Mouse (Mus musculus) kidney, adult 11 months (tissue): ENCODE measurements around the gene Dvl2.
A peak's percentile ranks its signal among the peaks of the same experiment; 100 is the strongest.

Experiments
- DNase-seq: peaks from one replicate; pipeline ENCODE4 v3.0.0; 2022

Gene Dvl2

DNA sequence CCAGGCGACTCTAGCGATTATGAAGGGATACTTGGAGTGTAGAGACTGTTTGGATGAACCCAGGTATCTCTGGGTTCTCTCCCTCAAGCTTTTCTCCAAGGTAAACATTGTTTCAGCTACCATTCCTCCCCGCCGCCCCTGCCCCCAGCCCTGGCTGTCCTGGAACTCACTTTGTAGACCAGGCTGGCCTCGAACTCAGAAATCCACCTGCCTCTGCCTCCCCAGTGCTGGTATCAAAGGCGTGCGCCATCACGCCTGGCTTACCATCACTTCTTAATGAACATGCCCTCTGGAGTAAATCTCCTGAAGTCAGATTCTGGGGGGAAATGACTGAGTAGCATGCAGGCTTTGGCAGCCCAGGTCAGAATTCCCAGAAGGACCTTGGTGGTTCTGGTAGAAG, 18.2 kb upstream of the Dvl2 start, which contains the start of gene Elp5:
Gene Elp5 (minus strand): TSS at position 293 of the 400 bp plus-strand sequence.
- no peak for DNase-seq

- no peak for DNase-seq
These were observed 17.5 kb upstream of the Dvl2 start for GRCm38 (mm10) chr11:69982877-69983276.

GRCm38 (mm10) chr11:69983377-69983776, 17.0 kb upstream of the Dvl2 start:
- DNase-seq = no peak

DNA sequence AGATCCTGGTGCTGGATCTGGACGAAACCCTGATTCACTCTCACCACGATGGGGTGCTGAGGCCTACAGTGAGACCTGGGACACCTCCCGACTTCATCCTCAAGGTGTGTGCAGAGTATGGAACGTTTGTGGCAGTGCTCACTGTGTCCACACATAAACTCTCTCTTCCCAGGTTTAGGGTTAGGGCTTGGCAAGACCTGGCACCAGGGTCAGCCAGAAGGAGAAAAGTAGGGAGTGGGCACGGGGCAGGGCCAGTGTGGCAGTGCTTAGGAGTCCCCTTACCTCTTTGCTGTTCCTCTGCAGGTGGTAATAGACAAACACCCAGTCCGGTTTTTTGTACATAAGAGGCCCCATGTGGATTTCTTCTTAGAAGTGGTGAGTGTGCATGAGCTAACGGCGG, 16.0 kb upstream of the Dvl2 start:
- DNase-seq = no peak

DNA sequence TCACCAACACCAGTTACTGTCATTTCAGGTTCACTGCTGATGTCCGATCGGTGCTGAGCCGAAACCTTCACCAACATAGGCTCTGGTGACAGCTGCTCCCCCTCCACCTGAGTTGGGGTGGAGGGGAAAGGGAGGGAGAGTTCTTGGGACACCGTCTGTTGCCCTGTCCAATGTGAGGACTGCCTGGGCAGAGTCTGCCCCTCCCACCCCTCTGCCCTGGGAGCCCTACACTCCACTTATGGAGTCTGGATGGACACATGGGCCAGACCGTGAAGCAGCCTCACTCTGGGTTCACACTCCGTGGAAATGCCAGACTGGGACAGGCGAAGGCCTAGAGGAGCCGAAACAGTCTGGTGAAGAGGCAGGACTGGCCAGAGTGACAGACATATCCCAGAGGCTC, 10.4 kb upstream of the Dvl2 start:
- no peak for DNase-seq

- peak; percentile 96 for DNase-seq
These were observed 9.3 kb upstream of the Dvl2 start, which contains the start of gene Gabarap for GRCm38 (mm10) chr11:69990850-69991691. TSS of gene Gabarap (plus strand) at chr11:69991143.

DNA sequence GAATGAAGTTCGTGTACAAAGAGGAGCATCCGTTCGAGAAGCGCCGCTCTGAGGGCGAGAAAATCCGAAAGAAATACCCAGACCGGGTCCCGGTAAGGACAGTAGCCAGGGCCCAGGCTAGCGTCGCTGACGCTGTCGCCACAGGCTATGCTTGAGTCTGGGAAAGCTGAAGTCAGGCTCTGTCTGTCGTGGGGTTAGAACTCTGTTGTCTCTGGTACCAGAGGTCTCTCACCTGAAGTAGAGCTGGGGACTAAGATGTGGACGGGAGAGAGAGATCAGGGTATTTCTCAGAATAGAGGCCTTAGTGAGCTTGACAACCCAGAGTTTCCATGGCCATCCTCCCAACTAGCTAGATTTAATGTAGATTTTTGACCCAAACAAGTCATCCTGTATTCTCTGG, 8.7 kb upstream of the Dvl2 start:
- no peak for DNase-seq

DNA sequence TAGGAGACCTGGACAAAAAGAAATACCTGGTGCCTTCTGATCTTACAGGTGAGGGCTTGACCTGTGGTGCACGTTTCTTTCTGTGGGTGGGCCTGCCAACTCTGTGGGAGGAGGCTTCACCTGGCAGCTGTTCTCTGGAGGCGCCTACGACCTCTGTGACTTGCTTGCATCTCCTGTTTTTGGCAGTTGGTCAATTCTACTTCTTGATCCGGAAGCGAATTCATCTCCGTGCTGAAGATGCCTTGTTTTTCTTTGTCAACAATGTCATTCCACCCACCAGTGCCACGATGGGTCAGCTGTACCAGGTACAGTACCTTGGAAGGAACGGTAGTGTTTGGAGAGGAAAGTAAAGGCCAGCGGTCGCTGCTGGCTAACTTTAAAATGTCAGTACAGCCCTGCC, 8.0 kb upstream of the Dvl2 start:
- peak; percentile 62 for DNase-seq

GRCm38 (mm10) chr11:69992932-69993331, 7.5 kb upstream of the Dvl2 start:
- no peak for DNase-seq

DNA sequence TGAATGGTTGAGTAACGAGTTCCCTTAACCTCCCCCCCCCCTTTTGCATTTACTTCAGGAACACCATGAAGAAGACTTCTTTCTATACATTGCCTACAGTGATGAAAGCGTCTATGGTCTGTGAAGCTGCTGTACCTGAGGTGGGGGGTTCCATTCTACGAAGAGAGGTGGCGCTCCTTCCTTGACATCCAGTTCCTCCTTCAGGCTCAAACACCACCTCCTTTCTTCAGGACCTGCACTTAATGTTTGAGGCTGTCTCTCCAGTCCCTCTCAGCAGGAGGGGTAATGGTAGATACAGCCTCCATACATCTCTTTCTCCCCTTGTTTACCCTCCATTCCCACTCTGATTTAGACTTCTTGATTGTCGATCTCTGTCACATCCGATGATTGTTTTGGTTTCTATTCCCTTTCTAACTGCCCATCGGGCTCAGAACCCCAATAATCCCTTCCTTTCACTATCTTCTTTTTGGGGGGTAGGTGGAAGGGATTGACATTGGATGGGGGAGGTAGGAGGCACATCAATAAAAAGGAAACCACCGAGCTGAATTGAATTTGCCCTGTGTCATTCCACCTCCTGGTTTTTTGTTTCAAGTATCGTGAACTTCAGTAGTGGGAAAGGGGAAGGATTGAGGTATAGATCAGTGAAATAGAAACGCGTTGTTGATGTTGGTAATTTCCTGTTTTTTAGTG, 5.8 kb upstream of the Dvl2 start:
- DNase-seq = peak; percentile 24

DNA sequence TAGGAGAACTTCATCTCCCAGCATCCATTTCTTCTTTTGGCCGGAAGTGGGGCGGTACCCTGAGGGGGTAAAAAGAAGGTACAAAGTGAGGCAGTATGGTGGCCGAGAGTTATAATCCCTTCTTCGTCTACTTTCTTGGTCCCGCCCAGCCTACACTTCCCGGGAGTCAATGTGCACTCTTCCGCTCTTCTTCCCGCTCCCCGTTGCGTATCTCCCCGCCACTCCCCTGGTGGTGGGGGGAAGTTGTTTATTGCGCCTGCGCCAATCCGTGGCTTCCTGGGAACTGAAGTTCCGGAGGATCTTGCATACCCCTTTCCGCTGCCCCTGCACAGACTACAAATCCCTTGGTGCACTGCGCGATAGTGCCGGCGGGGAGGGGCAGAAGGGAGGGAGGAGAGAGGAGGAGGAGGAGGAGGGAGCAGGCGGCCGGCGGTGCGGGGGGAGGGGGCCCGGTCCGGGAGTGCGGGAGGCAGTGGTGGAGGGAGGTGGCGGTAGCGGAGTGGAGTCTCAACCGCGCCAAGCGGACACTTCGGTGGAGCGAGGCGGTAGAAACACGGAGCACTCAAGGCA, 4.9 kb upstream of the Dvl2 start, which contains the start of gene Phf23:
Gene Phf23 (plus strand): TSS at position 387 of the 570 bp plus-strand sequence.
- DNase-seq = peak; percentile 99

DNA sequence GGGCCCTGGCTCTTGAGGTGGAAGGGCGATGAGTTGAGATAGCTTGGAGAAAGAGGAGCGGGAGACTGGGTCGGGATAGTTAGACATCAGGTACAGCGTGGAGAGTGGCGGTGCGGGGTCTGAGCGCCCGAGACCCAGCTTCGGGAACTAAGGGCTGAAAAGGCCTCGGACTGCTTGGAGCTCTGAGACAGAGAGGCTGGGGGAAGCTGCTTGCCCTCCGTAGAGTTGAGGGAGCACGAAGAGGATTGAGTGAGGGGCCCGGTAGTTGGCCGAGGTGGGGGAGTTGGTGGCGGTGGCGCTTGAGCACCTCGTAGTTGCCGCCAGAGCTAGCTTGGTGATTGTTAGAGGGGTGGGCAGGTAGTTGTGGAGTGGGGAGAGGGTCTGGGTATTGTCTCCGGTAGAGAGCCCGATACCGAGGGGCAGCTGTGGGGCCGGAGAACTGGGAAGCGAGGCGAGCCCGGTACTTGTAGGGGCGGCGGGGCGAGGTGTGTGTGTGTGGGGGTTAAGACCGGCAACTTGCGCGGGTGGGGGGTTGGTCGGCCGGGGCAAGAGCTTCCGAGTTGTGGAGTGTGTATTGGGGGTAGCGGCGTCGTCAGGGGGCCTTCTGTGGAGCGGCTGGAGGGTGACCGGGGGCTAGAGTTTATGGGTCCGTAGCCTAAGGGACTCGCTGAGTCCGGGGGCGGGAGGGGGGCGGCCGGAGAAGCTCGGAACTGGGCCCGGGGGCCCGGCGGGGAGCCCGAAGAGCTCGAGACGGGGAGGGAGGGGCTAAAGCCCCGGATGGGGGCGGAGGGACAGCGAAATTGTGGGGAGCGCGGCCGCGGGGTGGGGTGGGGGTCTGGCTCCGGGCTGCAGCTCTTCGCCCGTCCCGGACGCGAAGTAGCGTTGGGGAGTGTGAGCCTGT, 4.0 kb upstream of the Dvl2 start:
- peak; percentile 49 for DNase-seq

DNA sequence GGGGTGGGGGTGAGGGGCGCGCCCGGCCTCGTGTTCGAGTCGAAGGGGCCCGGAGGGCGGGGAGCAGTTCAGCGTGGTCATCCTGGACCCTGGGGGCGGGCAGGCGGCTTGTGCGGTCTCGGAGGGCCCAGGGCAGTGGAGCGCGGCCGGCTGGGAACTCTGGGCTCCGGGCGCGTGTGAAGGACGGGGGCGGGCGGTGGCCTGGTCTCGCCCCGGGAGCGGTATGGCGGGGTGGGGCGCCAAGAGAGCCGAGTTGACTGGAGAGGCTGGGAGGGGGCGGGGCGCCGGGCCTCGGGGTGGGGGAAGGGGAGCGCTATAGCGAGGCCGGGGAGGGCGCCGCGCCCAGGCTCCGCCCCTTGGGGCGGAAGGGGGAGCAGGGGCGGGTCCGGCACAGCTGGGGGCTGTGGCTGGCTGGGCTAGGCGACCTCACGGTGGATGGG, 3.3 kb upstream of the Dvl2 start:
- DNase-seq = peak; percentile 90

DNA sequence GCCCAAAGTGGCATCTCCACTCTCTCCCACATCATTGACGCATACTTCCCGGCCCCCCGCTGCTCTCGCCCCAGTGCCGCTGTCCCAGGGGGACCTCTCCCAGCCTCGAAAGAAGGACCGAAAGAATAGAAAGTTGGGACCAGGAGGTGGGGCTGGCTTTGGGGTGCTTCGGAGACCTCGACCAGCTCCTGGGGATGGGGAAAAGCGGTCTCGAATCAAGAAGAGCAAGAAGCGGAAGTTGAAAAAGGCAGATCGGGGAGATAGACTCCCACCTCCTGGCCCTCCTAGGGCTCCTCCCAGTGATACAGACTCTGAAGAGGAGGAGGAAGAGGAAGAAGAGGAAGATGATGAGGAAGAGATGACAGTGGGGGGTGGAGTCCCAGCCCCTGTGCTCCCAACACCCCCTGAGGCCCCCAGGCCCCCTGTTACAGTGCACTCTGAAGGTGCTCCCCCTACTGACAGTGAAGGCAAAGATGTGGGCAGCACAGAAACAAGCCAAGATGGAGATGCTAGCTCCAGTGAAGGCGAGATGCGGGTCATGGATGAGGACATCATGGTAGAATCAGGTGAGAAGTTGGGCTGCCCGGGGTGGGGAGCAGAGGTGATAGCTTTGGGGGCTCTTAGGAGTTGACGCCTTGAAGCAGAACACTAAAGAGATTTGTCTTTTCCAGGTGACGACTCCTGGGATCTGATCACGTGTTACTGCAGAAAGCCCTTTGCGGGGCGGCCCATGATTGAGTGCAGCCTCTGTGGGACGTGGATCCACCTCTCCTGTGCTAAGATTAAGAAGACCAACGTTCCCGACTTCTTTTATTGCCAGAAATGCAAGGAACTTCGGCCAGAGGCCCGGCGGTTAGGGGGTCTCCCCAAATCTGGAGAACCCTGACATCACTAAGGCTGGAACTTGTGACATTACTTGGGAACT, 1.6 kb upstream of the Dvl2 start:
- DNase-seq = no peak

- DNase-seq = no peak
These were observed 729 bp upstream of the Dvl2 start for GRCm38 (mm10) chr11:69999666-70000065.

DNA sequence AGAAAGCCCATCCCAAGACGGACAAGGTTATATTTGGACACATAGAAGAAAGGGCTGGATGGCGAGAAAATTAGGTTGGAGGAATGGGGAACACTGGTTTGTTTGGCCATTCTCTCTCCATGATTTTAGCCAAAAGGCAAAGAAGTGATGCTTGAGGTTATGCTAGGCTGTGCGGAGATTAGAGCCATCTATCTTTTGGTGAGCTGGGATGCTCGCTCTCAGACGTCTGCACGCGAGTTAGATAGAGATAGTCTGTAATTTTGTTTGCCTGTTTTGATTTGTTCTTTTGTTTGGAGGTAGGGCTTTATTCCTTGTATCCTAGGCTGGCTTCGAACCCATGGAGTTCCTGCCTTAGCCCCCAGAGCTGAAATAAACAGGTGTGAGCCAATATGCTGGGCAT, 764 bp downstream of the Dvl2 start:
- no peak for DNase-seq

DNA sequence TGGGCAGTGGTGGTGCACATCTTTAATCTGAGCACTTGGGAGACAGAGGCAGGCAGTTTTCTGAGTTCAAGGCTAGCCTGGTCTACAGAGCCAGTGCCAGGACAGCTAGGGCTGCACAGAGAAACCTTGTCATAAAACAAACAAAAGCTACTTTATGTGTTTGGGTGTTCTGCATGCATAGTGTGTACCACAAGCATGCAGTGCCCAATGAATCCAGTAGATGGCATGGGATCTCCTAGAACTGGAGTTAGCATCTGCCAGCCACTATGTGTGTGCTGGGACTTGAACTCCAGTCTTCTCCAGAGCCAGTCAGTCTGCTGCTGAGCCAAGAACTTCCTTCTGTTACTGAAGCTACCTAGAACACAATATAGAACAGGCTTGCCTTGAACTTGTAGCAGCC, 1.5 kb downstream of the Dvl2 start:
- no peak for DNase-seq

DNA sequence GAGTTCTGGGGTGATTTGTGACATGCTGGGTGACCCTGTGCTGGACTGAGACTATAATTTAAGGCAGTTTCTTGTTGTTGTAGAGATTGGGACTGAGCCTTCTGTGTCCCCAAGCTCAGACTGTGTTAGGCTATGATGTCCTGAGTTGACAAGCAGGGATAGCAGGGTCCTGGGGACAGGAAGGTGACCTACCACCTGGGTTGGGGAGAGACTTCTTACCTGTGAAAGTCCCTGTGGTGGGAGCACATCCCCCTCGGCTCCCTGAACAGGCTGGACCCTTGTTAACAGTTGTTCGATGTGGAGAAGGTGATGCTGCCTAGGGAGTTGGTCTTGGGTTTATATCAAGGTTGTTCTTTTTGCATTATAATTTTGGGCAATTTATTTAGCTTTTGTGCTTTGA, 2.1 kb downstream of the Dvl2 start:
- no peak for DNase-seq

- no peak for DNase-seq
These were observed 5.1 kb downstream of the Dvl2 start for GRCm38 (mm10) chr11:70005521-70005920.

DNA sequence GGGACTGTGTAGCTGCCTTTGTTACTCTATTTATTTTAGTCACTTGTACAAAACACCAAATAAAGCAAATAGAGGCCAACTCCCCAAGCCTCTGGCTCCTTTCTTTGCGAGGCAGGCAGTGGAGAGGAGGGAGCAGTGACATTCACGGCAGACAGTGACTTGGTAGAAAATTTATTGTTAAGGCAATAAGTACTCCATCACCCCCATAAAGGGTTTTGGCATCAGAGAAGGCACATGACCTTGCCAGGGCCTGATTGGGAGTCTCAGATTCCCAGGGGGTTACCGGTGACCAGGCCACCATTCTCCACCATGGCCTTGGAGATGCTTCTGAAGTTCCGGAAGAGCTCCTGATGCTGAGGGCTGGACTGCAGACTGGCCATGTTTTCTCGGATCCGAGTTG, 9.6 kb downstream of the Dvl2 start:
- no peak for DNase-seq

- DNase-seq = no peak
These were observed 10.2 kb downstream of the Dvl2 start for GRCm38 (mm10) chr11:70010548-70010947.

DNA sequence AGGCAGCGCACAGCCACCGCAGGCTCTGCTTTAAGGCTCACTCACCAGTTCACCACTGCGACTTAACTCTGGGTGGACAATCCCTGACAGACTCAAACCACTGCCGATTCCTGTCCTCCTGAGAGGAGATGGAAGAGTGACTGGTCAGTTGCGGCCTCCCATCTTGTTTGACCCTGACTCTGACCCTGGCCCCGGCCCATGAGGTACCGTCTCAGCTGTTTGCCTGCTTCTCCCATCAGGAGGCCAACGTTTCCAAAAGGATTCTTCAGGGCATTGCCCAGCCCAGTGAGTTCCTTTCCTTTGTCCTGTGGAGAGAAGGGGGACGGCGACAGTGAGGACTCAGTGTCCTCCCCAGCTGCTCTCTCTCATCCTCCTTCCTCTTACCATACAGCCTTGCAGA, 10.6 kb downstream of the Dvl2 start:
- no peak for DNase-seq
